Mouse (Mus musculus): ENCODE measurements around the gene Gemin5. TPM values are rescaled to one million over a fixed set of nuclear protein-coding genes. Genes with fewer than 3 reads are reported as not detected.
"Not testable (repeated sequence)": the region's sequence is repeated elsewhere in the genome, so short reads cannot be mapped to it uniquely, and the experiment has no call there.

The Gemin5 gene
- total RNA-seq (2015) (18.8 and 19.4 TPM in 2 replicates), total RNA-seq (2017) (27.5 and 30.8 TPM in 2 replicates)

- peak; percentile 82 for ATAC-seq (replicated peaks; ENCODE audit: poor library complexity)
These were observed at the start of gene Gemin5 for GRCm38 (mm10) chr11:58168167-58168915. Gene Gemin5, minus strand, starts transcription at chr11:58168539.

- ATAC-seq (replicated peaks; ENCODE audit: poor library complexity): no peak
These were observed 48.5 kb upstream of the Gemin5 start for GRCm38 (mm10) chr11:58216823-58217222.

- ATAC-seq (replicated peaks; ENCODE audit: poor library complexity): no peak
These were observed 47.5 kb upstream of the Gemin5 start for GRCm38 (mm10) chr11:58215814-58216213.

DNA sequence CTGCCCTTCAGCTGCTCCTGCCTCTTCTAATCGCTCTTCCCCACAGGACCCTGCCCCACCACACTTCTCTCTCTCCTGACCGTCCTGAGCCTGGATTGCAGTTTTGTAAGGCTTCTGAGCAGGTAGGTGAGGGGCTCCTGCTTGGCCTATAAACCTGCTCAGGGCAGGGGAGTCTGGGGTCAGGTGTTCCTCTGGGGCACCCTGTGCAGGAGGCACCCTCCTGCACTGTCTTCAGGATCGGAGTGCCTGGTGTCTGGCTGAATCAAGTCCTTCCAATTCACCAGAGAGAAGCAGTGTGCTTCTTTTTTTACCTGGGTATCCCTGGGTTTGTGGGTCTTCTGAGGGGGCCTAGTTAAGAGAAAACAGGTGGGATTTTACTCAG is 46.7 kb upstream of the Gemin5 start:
- not testable (repeated sequence) for ATAC-seq (replicated peaks; ENCODE audit: poor library complexity)

DNA sequence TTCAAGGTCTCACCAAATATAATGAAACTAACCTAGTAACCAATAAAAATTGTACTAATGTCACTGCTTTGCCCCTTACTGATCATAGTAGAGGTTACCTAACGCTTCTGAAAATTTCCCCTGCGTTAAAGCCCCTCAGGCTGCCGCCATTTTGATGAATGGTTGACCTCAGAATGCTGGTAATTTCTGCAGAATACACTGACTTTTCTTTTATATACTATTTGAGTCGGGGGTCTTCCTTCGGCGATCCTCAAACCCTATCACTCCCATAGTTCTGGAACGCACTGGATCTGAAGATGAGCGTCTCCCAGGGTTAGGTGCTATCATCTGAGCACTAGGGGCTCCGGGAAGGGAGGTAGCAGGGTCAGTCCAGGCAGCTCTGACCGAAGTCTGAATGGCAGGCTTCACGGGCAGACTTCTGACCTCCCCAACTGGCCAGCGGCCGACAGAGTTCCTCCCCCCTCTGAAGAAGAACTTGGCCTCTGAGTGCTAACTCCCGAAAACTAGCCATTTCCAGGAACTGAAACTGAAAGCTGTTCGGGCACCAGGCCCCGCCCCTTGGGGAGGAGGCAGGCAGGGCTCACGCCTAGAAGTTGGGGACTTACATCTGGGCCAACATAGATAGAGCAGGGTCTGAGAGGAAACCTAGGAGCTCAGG is 46.2 kb upstream of the Gemin5 start:
- peak; percentile 90 for ATAC-seq (replicated peaks; ENCODE audit: poor library complexity)

- no peak; the same call in 1 of the 2 replicates for ATAC-seq (replicated peaks; ENCODE audit: poor library complexity)
These were observed 45.5 kb upstream of the Gemin5 start for GRCm38 (mm10) chr11:58213673-58214342.

GRCm38 (mm10) chr11:58211682-58212067 is 43.3 kb upstream of the Gemin5 start:
- ATAC-seq (replicated peaks; ENCODE audit: poor library complexity): no peak

DNA sequence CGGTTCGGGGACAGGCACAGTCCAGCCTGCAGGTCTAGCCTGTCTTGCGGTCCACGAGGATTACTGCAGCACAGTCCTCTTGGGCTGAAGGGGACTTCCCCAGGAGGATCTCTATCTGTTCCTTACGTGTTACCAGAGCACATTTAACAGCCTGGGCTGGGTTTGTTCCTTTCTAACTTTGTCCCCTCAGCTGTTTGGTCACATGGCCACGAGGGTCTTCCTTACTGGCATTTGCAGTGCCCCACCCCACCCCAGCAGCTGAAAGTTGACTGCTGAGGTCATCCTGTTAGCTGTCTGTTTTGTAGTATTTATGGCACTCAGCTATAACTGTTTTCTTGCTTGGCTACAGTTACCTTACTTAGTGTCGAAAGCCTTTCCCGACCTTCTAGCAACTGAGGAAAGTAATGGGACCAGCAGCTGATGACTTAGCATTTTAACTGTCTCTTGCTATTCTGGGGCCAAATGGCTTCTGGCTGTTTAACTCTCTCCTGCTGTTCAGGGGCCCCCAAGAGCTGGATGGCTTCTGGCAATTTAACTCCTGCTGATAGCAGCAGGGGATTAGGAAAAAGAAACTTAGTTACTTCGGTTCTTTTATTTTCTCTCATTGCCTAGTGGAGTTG is 42.8 kb upstream of the Gemin5 start:
- ATAC-seq (replicated peaks; ENCODE audit: poor library complexity): peak; percentile 24

GRCm38 (mm10) chr11:58210321-58210886 is 42.1 kb upstream of the Gemin5 start:
- ATAC-seq (replicated peaks; ENCODE audit: poor library complexity): no peak

GRCm38 (mm10) chr11:58201052-58201451 is 32.7 kb upstream of the Gemin5 start:
- no peak for ATAC-seq (replicated peaks; ENCODE audit: poor library complexity)

GRCm38 (mm10) chr11:58200226-58200625 is 31.9 kb upstream of the Gemin5 start:
- ATAC-seq (replicated peaks; ENCODE audit: poor library complexity): no peak

DNA sequence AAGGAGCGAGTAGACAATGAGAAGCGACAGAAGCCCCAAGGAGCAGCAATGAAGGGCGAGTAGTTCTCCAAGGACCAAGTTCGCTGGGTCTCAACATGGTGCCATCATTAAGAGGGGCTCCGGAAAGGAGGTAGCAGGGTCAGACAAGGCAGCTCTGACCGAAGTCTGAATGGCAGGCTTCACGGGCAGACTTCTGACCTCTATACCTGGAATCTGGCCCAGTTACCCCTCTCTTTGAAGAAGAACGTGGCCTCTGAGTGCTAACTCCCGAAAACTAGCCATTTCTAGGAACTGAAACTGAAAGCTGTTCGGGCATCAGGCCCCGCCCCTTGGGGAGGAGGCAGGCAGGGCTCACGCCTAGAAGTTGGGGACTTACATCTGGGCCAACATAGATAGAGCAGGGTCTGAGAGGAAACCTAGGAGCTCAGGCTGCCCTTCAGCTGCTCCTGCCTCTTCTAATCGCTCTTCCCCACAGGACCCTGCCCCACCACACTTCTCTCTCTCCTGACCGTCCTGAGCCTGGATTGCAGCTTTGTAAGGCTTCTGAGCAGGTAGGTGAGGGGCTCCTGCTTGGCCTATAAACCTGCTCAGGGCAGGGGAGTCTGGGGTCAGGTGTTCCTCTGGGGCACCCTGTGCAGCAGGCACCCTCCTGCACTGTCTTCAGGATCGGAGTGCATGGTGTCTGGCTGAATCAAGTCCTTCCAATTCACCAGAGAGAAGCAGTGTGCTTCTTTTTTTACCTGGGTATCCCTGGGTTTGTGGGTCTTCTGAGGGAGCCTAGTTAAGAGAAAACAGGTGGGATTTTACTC is 31.1 kb upstream of the Gemin5 start, which contains the start of the genes Igtp and Irgm2:
TSS of gene Igtp (plus strand) at position 328 of the 809 bp plus-strand sequence.
TSS of gene Irgm2 (plus strand) at position 390 of the 809 bp plus-strand sequence.
- ATAC-seq (replicated peaks; ENCODE audit: poor library complexity): peak; percentile 98

DNA sequence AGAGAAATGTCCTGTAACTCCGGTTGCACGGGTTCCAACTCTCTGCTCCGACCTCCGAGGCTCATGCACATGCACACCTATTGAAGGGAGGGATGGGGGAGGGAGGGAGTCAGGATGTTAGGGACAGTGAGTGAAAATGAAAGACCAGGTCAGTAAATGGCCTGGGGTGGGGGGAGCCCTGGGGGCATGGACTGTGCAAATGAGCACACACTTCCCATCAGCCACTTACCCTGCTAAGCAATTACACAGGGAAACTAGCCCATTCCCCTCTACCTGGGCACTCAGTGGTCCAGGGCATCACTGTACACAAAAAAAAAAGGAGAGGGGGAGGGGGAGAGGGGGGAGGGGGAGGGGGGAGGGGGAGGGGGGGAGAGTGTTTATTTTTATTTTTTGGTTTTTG is 30.3 kb upstream of the Gemin5 start:
- ATAC-seq (replicated peaks; ENCODE audit: poor library complexity): no peak

GRCm38 (mm10) chr11:58193860-58194520 is 25.7 kb upstream of the Gemin5 start:
- no peak for ATAC-seq (replicated peaks; ENCODE audit: poor library complexity)

DNA sequence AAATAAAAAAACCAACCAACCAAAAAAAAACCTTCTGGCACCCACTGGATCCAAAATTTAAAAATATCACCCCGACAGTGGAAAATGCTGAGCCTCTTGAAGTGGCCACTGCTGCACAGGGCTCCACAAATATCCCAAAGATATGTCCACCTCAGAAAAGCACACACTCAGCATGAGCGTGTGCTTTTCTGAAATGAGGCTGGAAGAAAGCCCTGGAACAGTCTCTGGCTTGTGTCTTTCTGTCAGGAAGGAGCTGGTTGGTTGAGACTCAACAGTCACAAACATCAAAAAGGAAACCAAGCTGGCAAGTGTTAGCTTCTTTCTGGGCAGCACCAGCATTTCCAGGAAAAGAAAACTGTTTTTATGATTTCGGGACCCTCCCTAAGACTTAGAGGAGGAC is 25.0 kb upstream of the Gemin5 start:
- ATAC-seq (replicated peaks; ENCODE audit: poor library complexity): no peak

- no peak for ATAC-seq (replicated peaks; ENCODE audit: poor library complexity)
These were observed 21.3 kb upstream of the Gemin5 start for GRCm38 (mm10) chr11:58189675-58190074.

DNA sequence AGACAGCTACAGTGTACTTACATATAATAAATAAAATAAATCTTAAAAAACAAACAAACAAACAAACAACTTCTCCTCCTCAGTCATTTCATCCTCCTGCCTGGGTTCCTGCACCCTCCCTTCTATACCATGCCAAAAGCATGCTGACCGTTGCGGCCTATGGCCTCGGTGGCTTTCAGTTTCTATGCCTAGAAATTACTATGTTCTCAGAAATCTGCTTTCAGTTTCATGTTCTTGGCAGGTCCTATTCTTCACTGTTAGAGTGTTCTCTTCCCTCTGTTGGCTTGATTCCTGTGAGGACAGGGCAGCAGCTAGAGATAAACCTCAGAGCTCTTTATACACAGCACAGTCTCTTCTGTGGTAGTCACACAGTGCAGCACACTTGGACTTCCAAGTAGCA is 15.2 kb upstream of the Gemin5 start:
- peak; percentile 59 for ATAC-seq (replicated peaks; ENCODE audit: poor library complexity)

DNA sequence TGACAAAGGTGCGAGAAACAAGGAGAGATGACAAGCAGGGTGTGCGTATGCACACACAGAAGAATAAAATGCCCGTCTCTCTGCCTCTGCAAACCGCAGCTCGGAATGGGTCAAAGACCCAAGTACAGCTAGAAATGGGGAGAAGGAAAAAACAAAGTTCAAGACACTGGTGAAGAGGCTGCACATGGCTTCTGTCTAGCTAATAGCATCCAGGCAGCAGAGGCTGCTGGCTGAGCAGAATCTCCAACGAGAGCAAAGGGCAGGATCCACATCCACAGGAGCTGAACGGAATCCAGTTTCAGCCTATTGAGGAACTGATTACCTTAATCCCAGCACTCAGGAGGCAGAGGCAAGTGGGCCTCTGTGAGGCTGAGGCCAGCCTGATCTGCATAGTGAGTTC is 12.4 kb upstream of the Gemin5 start:
- ATAC-seq (replicated peaks; ENCODE audit: poor library complexity): no peak

GRCm38 (mm10) chr11:58179986-58180385 is 11.6 kb upstream of the Gemin5 start:
- ATAC-seq (replicated peaks; ENCODE audit: poor library complexity): not testable (repeated sequence)
